Mouse (Mus musculus): ENCODE data around the gene Srsf5. TPM values are rescaled to one million over a fixed set of nuclear protein-coding genes. Genes with fewer than 3 reads are reported as not detected.

The Srsf5 gene
- 47.7 and 58.8 TPM in 2 replicates for polyA plus RNA-seq (2012; rRNA removed)

DNA sequence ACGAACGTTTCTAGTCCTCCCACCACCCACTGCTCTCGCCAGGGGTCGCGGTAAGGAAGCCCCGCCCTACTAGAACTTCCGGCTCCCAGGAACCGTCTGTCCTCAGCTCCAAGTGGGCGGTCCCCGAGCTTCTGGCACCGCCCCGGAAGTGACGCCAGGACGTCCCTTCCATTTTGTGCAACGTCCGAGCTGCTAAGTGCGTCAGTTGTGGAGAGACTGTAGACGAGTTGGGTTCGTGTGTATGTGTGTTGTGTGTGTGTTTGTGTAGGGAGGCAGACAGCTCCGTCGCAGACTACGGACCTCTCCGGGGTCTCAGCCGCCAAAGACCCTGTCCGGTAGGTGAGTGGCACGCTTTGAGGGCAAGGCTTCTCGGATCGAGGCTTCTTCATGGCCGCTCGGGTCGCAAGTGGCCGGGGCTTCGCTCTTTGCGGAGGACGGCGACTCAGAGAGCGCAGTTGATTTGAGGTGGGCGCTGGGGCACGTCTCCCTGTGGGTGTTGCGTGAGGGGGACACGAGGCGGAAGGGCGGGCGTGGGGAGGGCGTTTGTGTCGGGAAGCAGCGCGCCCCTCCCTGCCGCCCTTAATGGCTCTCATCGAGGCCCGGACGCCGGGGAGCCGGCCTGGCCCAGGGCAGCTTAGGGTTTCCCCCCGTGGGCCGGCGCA, at the start of gene Srsf5:
Srsf5 (plus strand) TSS at position 171 of the 662 bp plus-strand sequence.

DNA sequence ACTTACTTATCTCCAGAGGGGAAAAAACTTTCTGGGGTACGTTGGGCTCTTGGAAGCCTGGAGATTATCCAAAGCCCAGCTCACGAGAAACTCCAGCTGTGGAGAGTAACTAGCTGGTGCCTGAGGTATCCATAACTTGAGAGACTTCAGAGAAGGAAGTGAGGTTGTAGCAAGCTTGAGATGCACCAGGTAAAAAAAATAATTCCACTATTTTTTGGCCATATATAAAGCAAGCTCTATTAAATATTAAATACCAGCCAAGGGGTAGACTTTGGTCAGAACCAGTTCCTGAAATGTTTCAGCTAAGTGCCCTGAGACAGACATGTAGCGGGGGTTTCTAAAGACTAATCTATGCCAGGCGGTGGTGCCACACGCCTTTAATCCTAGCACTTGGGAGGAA, 23.3 kb downstream of the Srsf5 start, which contains the start of gene Slc10a1:
Slc10a1 (minus strand) TSS at position 101 of the 400 bp plus-strand sequence.

Other genes starting within 250 kb of the Srsf5 start
- gene Ccdc177, start 184.8 kb upstream of the Srsf5 start, polyA plus RNA-seq (2012; rRNA removed): not detected in 2 replicates
- gene Susd6, start 155.0 kb upstream of the Srsf5 start, polyA plus RNA-seq (2012; rRNA removed): 14.9 and 23.3 TPM in 2 replicates
- 0.14 TPM in 1 of 2 replicates, not detected in the other for gene Slc10a1, start 23.2 kb downstream of the Srsf5 start, polyA plus RNA-seq (2012; rRNA removed)
- gene Smoc1, start 81.3 kb downstream of the Srsf5 start, polyA plus RNA-seq (2012; rRNA removed): 6.8 and 9.3 TPM in 2 replicates

Measured in stomach, adult 2 months (tissue).